8 mouse cellular contexts compared by ENCODE assay signal in genomic region chr7:36697118-36697855, GRCm38 (mm10). TPM values are rescaled to one million over a fixed set of nuclear protein-coding genes. Genes with fewer than 3 reads are reported as not detected.
DNase-seq lines count a peak whose midpoint lies in the region; ATAC-seq and TF ChIP-seq lines count a peak whose summit lies in the region.

No protein-coding gene starts in this region.

- H3K4me2 ChIP-seq in intestine, embryonic 14.5 days (ENCODE audit: low read length), result peak overlapping the region; percentile 94
- H3K4me2 ChIP-seq in liver, postnatal 0 days (ENCODE audit: low read depth, low read length), result peak overlapping the region; percentile 83
- H3K4me2 ChIP-seq in neural tube, embryonic 15.5 days, result peak overlapping the region; percentile 96

- peak overlapping the region; percentile 72 for H3K4me3 ChIP-seq in intestine, embryonic 14.5 days (ENCODE audit: low read depth, low read length)
- peak overlapping the region; percentile 61 for H3K4me3 ChIP-seq in liver, postnatal 0 days (ENCODE audit: low read depth, low read length)
- H3K4me3 ChIP-seq in neural tube, embryonic 15.5 days (replicated peaks), result peak overlapping the region; percentile 85

- no peaks in the 10 kb centered on the region for H3K9me3 ChIP-seq in intestine, embryonic 14.5 days (ENCODE audit: control insufficient read depth, low read length)
- no peaks in the 10 kb centered on the region for H3K9me3 ChIP-seq in liver, postnatal 0 days (ENCODE audit: low read length)
- no peaks in the 10 kb centered on the region for H3K9me3 ChIP-seq in neural tube, embryonic 15.5 days (replicated peaks)

- no peak for TF ChIP-seq EP300 in liver, postnatal 0 days (IDR thresholded peaks at IDR 0.05; ENCODE audit: low read depth)

- H3K9ac ChIP-seq in intestine, embryonic 14.5 days (ENCODE audit: low read length), result peak overlapping the region; percentile 76
- no peak overlapping the region; the same call in 1 of the 2 replicates for H3K9ac ChIP-seq in liver, postnatal 0 days (replicated peaks)
- H3K9ac ChIP-seq in neural tube, embryonic 15.5 days (replicated peaks), result peak overlapping the region; percentile 84

- DNase-seq in right cerebral cortex, postnatal 10 days (ENCODE audit: low spot score in 2 of 2), result peak; percentile 53 to 60
- no peak for DNase-seq in right cerebral cortex, adult 2 months (ENCODE audit: low spot score in 2 of 2)
- peak; percentile 73 to 78 for DNase-seq in cerebellum, postnatal 25 days
- peak; percentile 87 for DNase-seq in gastrocnemius, postnatal 25 days
- peak; percentile 88 for DNase-seq in intestine, embryonic 14.5 days (ENCODE audit: low spot score)
- peak; percentile 53 for DNase-seq in liver, postnatal 0 days

- 0 out of 2 replicates have a peak, but pooled peaks cover under 1% of the 10 kb centered on the region for H3K36me3 ChIP-seq in intestine, embryonic 14.5 days (ENCODE audit: control insufficient read depth, insufficient read depth, low read length)
- no peaks in the 10 kb centered on the region for H3K36me3 ChIP-seq in liver, postnatal 0 days (replicated peaks; ENCODE audit: insufficient read depth, low read length)
- no peaks in the 10 kb centered on the region for H3K36me3 ChIP-seq in neural tube, embryonic 15.5 days

- under 1% methylated on average over 43 of the region's 62 CpGs for WGBS in intestine, embryonic 14.5 days
- WGBS in liver, postnatal 0 days (ENCODE audit: insufficient replicate concordance), result 3% methylated on average over 7 of the region's 62 CpGs
- under 1% methylated on average over 34 of the region's 62 CpGs for WGBS in neural tube, embryonic 15.5 days

- peaks cover 25% of the 10 kb centered on the region for H3K27me3 ChIP-seq in intestine, embryonic 14.5 days (replicated peaks; ENCODE audit: control insufficient read depth, insufficient read depth, low read length)
- peaks cover 82% of the 10 kb centered on the region for H3K27me3 ChIP-seq in liver, postnatal 0 days (ENCODE audit: insufficient read depth, low read length)
- peaks cover 13% of the 10 kb centered on the region; the same call in 1 of the 2 replicates for H3K27me3 ChIP-seq in neural tube, embryonic 15.5 days (replicated peaks)

- peaks cover 35% of the 10 kb centered on the region; the same call in 1 of the 2 replicates for H3K4me1 ChIP-seq in intestine, embryonic 14.5 days (replicated peaks; ENCODE audit: control insufficient read depth, insufficient read depth, low read length)
- peaks cover 12% of the 10 kb centered on the region for H3K4me1 ChIP-seq in liver, postnatal 0 days (ENCODE audit: insufficient read depth)
- peaks cover 54% of the 10 kb centered on the region for H3K4me1 ChIP-seq in neural tube, embryonic 15.5 days

- peak overlapping the region; percentile 90 for H3K27ac ChIP-seq in intestine, embryonic 14.5 days (ENCODE audit: low read depth)
- peak overlapping the region; percentile 44; the same call in 1 of the 2 replicates for H3K27ac ChIP-seq in liver, postnatal 0 days (ENCODE audit: low read depth)
- H3K27ac ChIP-seq in neural tube, embryonic 15.5 days (replicated peaks), result peak overlapping the region; percentile 96

- peak; percentile 74 for ATAC-seq in intestine, embryonic 14.5 days (replicated peaks; ENCODE audit: low FRiP score, low TSS enrichment, low read depth)
- peak; percentile 59 for ATAC-seq in liver, postnatal 0 days
- ATAC-seq in neural tube, embryonic 15.5 days (ENCODE audit: low FRiP score), result peak; percentile 84
- ATAC-seq in activated CD4-positive, CD25-positive, alpha-beta regulatory T cell, adult 4 months, result no peak

- TF ChIP-seq CTCF in liver, postnatal 0 days (IDR thresholded peaks at IDR 0.05; ENCODE audit: low read depth), result no peak

RNA-seq across cellular contexts. Expression of gene Tshz3, which starts 0.6 kb away (rescaled TPM):
- 1 to 10 TPM; 2.7 to 3.4 TPM for total RNA-seq in gastrocnemius, postnatal 25 days (2021)
- 23.9 and 25.1 TPM in 2 replicates for polyA plus RNA-seq in intestine, embryonic 14.5 days (2014; fragmentation: Nextera tagmentation; extraction: Ambion mirVana)
- polyA plus RNA-seq in liver, postnatal 0 days (2015; fragmentation: Nextera tagmentation; extraction: Ambion mirVana), result 0.60 and 0.76 TPM in 2 replicates
- 56.8 and 62.7 TPM in 2 replicates for polyA plus RNA-seq in neural tube, embryonic 15.5 days (2015; fragmentation: Nextera tagmentation; extraction: Ambion mirVana)
- polyA plus RNA-seq in activated CD4-positive, CD25-positive, alpha-beta regulatory T cell, adult 4 months (2017; shearing (Covaris generic)), result under 1 TPM in 1 of 2 experiments, not detected in 1; 0.77 TPM

Comparison
In these comparisons a context has a peak if more than half of its experiments do, and no peak if none do; other contexts are left out.
1. DNase-seq: peak in right cerebral cortex, postnatal 10 days (2 of 2), cerebellum, postnatal 25 days (2 of 2), gastrocnemius, postnatal 25 days (single experiment), intestine, embryonic 14.5 days (single experiment) and liver, postnatal 0 days (single experiment); none in right cerebral cortex, adult 2 months (0 of 2).
2. H3K27ac ChIP-seq: peak in every context shown above with its lines; median percentile 96 in neural tube, embryonic 15.5 days; 90 in intestine, embryonic 14.5 days; 44 in liver, postnatal 0 days.
3. RNA of gene Tshz3, which starts 0.6 kb away (polyA plus RNA-seq): 56.8 to 62.7 TPM in neural tube, embryonic 15.5 days and 23.9 to 25.1 TPM in intestine, embryonic 14.5 days; 0.77 TPM in activated CD4-positive, CD25-positive, alpha-beta regulatory T cell, adult 4 months and 0.60 to 0.76 TPM in liver, postnatal 0 days; every median in the first group is over 10 times any median in the second.
4. Peak in every context shown above with its lines, with median percentiles within 50 percentile points of each other: H3K4me2 ChIP-seq and H3K4me3 ChIP-seq.